Mouse (Mus musculus): ENCODE results near the gene Inka2. TPM values are rescaled to one million over a fixed set of nuclear protein-coding genes. Genes with fewer than 3 reads are reported as not detected.

Gene Inka2
- polyA plus RNA-seq, 1 experiment from 2014 or later = 0.74 TPM

Other genes starting within 250 kb of the Inka2 start
- gene Ddx20, start 17.0 kb upstream of the Inka2 start, polyA plus RNA-seq (2014; fragmentation: Nextera tagmentation; extraction: Ambion mirVana) = 31.8 and 35.9 TPM in 2 replicates
- gene Rap1a, start 96.7 kb downstream of the Inka2 start, polyA plus RNA-seq (2014; fragmentation: Nextera tagmentation; extraction: Ambion mirVana) = 48.1 and 69.3 TPM in 2 replicates
- gene Adora3, start 166.3 kb downstream of the Inka2 start, polyA plus RNA-seq (2014; fragmentation: Nextera tagmentation; extraction: Ambion mirVana) = 0.11 and 0.28 TPM in 2 replicates
- gene Tmigd3, start 166.3 kb downstream of the Inka2 start, polyA plus RNA-seq (2014; fragmentation: Nextera tagmentation; extraction: Ambion mirVana) = not detected in 2 replicates
- 0.36 TPM in 1 of 2 replicates, not detected in the other for gene I830077J02Rik, start 228.1 kb downstream of the Inka2 start, polyA plus RNA-seq (2014; fragmentation: Nextera tagmentation; extraction: Ambion mirVana)